Mouse (Mus musculus) megakaryocyte, embryonic 14.5 days (primary cell): ENCODE results near the gene Rufy3.

Experiments used
- FLI1 ChIP-seq: IDR thresholded peaks from 2 replicates; pipeline ENCODE4 v1.6.1; 2012; ENCODE audit warnings: low read length, inconsistent platforms, mixed read lengths
- GATA1 ChIP-seq: IDR thresholded peaks from 3 replicates; pipeline ENCODE4 v1.6.1; 2012; ENCODE audit warnings: mixed read lengths, low read length, inconsistent platforms, borderline replicate concordance

DNA sequence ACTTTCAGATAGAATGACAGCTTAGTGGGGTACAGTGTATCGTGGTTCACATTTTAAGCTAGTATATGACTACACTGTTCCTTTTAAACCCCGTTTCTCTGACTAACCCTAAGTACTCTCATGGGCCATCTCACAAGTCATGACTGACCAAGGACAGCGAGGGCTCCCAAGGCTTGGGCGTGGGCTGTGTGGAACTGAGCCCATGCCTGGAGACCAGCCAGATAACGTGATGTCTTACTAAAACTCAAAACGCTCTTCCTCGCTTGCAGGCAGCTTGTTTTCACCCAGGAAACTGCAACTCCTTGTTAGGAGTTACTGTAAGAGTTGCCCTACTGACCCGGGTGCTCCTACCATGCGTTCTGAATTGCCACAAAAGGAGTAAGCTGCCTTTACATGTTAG is 78.7 kb downstream of the Rufy3 start:
- TF ChIP-seq GATA1: no peak
- no peak for TF ChIP-seq FLI1
